Mouse (Mus musculus) E14TG2a.4 (cell line): ENCODE measurements at regions not wholly inside any gene's neighbourhood (a gene's known extent, or its start where the extent isn't known, plus 50 kb on each side); places are given as distances from the start of the nearest gene placed in this dataset.

Experiments used
- H3K27me3 ChIP-seq: 2 replicates; pipeline ENCODE4 v1.6.1; 2014; ENCODE audit warnings: low read length, control low read depth; ENCODE audit not compliant: insufficient read depth
- H3K36me3 ChIP-seq: 2 replicates; pipeline ENCODE4 v1.6.1; 2014; ENCODE audit warnings: low read length, control low read depth; ENCODE audit not compliant: insufficient read depth
- H3K4me1 ChIP-seq: replicated peaks from 2 replicates; pipeline ENCODE4 v1.6.1; 2014; ENCODE audit warnings: low read depth, low read length, control low read depth
- H3K4me3 ChIP-seq: replicated peaks from 2 replicates; pipeline ENCODE4 v1.5.1; 2014; ENCODE audit warnings: mild to moderate bottlenecking, low read length
- H3K9me3 ChIP-seq: 2 replicates; pipeline ENCODE4 v1.6.1; 2014; ENCODE audit warnings: low read length, control low read depth
- CTCF ChIP-seq: conservative IDR thresholded peaks from 2 replicates; pipeline ENCODE4 v1.5.1; 2014; ENCODE audit warnings: low read length
- NANOG ChIP-seq: IDR thresholded peaks from 2 replicates; pipeline ENCODE4 v1.6.1; 2014; ENCODE audit warnings: borderline replicate concordance, low read length, mixed read lengths
- POU5F1 ChIP-seq: IDR thresholded peaks from 2 replicates; pipeline ENCODE4 v1.6.1; 2014; ENCODE audit warnings: low read length, borderline replicate concordance

- Histone ChIP-seq H3K4me1 (peaks cover 63% of the 10 kb centered on the region), H3K9me3 (no peaks in the 10 kb centered on the region), H3K27me3 (no peaks in the 10 kb centered on the region), H3K36me3 (no peaks in the 10 kb centered on the region), H3K4me3 (no peak overlapping the region)
- TF ChIP-seq CTCF (no peak), POU5F1 (no peak), NANOG (no peak)
These were observed 124.5 kb upstream of the Klf3 start for GRCm38 (mm10) chr5:64678706-64679105.

GRCm38 (mm10) chr5:64679996-64680625 lies 123.1 kb upstream of the Klf3 start:
- Histone ChIP-seq H3K27me3 (no peaks in the 10 kb centered on the region), H3K36me3 (no peaks in the 10 kb centered on the region), H3K4me3 (peak overlapping the region; percentile 41; the same call in 1 of the 2 replicates), H3K4me1 (peaks cover 63% of the 10 kb centered on the region), H3K9me3 (no peaks in the 10 kb centered on the region)
- TF ChIP-seq POU5F1 (no peak), CTCF (no peak), NANOG (no peak)

GRCm38 (mm10) chr5:64681161-64681560 lies 122.0 kb upstream of the Klf3 start:
- no peaks in the 10 kb centered on the region for H3K27me3 ChIP-seq
- H3K4me1 ChIP-seq: peaks cover 61% of the 10 kb centered on the region
- no peak overlapping the region for H3K4me3 ChIP-seq
- TF ChIP-seq POU5F1: no peak
- no peak for TF ChIP-seq NANOG
- no peak for TF ChIP-seq CTCF
- no peaks in the 10 kb centered on the region for H3K9me3 ChIP-seq
- H3K36me3 ChIP-seq: no peaks in the 10 kb centered on the region

- Histone ChIP-seq H3K27me3 (no peaks in the 10 kb centered on the region), H3K36me3 (no peaks in the 10 kb centered on the region), H3K4me3 (no peak overlapping the region), H3K4me1 (peaks cover 51% of the 10 kb centered on the region), H3K9me3 (0 out of 2 replicates have a peak, but pooled peaks cover 3% of the 10 kb centered on the region)
- TF ChIP-seq CTCF (no peak), NANOG (no peak), POU5F1 (no peak)
These were observed 120.8 kb upstream of the Klf3 start for GRCm38 (mm10) chr5:64682326-64682845.

GRCm38 (mm10) chr5:64683419-64683818 lies 119.8 kb upstream of the Klf3 start:
- H3K4me3 ChIP-seq: no peak overlapping the region
- H3K4me1 ChIP-seq: peaks cover 44% of the 10 kb centered on the region
- H3K36me3 ChIP-seq: no peaks in the 10 kb centered on the region
- H3K9me3 ChIP-seq: 0 out of 2 replicates have a peak, but pooled peaks cover 3% of the 10 kb centered on the region
- TF ChIP-seq NANOG (no peak), POU5F1 (no peak), CTCF (no peak)
- no peaks in the 10 kb centered on the region for H3K27me3 ChIP-seq

GRCm38 (mm10) chr5:64684275-64684674 lies 118.9 kb upstream of the Klf3 start:
- TF ChIP-seq NANOG: no peak
- no peak for TF ChIP-seq POU5F1
- TF ChIP-seq CTCF: no peak
- H3K4me3 ChIP-seq: no peak overlapping the region
- H3K4me1 ChIP-seq: peaks cover 36% of the 10 kb centered on the region
- no peaks in the 10 kb centered on the region for H3K27me3 ChIP-seq
- H3K36me3 ChIP-seq: no peaks in the 10 kb centered on the region
- 0 out of 2 replicates have a peak, but pooled peaks cover 3% of the 10 kb centered on the region for H3K9me3 ChIP-seq

- Histone ChIP-seq H3K36me3 (no peaks in the 10 kb centered on the region), H3K4me3 (no peak overlapping the region), H3K9me3 (0 out of 2 replicates have a peak, but pooled peaks cover 3% of the 10 kb centered on the region), H3K27me3 (no peaks in the 10 kb centered on the region), H3K4me1 (no peaks in the 10 kb centered on the region)
- TF ChIP-seq CTCF: no peak
- TF ChIP-seq POU5F1: no peak
- TF ChIP-seq NANOG: no peak
These were observed 113.0 kb upstream of the Klf3 start for GRCm38 (mm10) chr5:64690148-64690547.

- no peaks in the 10 kb centered on the region for H3K27me3 ChIP-seq
- H3K4me3 ChIP-seq: no peak overlapping the region
- 0 out of 2 replicates have a peak, but pooled peaks cover 3% of the 10 kb centered on the region for H3K9me3 ChIP-seq
- H3K4me1 ChIP-seq: no peaks in the 10 kb centered on the region
- no peaks in the 10 kb centered on the region for H3K36me3 ChIP-seq
- TF ChIP-seq POU5F1 (no peak), NANOG (no peak), CTCF (no peak)
These were observed 111.6 kb upstream of the Klf3 start for GRCm38 (mm10) chr5:64691406-64692100.
